Mouse (Mus musculus) liver, adult 2 months (tissue): Measurements from ENCODE around the gene Tubg2.

Source experiments
- CTCF ChIP-seq: fragments of 200-500 bp; IDR thresholded peaks from 2 replicates; pipeline ENCODE4 v1.5.1; 2011; ENCODE audit warnings: low read depth, low read length, control low read depth
- POLR2A ChIP-seq: fragments of 200-500 bp; IDR thresholded peaks from 2 replicates; pipeline ENCODE4 v1.6.1; 2011; ENCODE audit warnings: low read length, control low read depth; ENCODE audit not compliant: insufficient read depth; ENCODE audit errors: extremely low read depth

- TF ChIP-seq CTCF (no peak), POLR2A (no peak)
These were observed 5.8 kb downstream of the Tubg2 start for GRCm38 (mm10) chr11:101161551-101161950.
